Mouse (Mus musculus) bone marrow macrophage, adult 2 months (primary cell): ENCODE data around the gene Asb6.

Source experiments
- CTCF ChIP-seq: IDR thresholded peaks from 2 replicates; pipeline ENCODE4 v1.5.1; 2012; ENCODE audit warnings: low read depth, mild to moderate bottlenecking, low read length, moderate library complexity
- POLR2A ChIP-seq: IDR thresholded peaks from 2 replicates; pipeline ENCODE4 v1.6.1; 2012; ENCODE audit warnings: mild to moderate bottlenecking, low read depth, low read length, borderline replicate concordance

DNA sequence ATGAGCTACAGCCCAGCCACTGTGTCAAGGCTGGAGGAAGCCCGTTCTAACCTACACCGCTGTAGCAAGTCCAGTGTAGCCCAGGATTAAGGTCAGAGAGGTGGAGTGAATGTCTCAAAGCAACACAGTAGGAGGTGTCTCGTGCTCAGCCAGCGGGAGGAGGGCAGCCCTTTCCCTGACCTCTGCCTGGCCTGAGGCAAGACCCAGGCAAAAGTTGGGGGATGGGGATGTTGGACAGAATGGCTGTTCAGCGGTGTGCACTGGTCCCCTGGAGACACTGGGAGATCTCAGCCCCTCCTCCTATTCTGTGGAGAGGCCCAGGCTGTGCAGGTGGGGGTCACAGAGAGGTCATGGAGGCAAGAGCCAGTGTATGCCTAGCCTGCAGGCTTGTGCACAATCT lies 50.9 kb downstream of the Asb6 start:
- no peak for TF ChIP-seq POLR2A
- TF ChIP-seq CTCF = no peak
